Mouse (Mus musculus) heart, embryonic 14.5 days (tissue): ENCODE data around the gene Prdm9. TPM values are rescaled to one million over a fixed set of nuclear protein-coding genes. Genes with fewer than 3 reads are reported as not detected.

Experiments used
- ATAC-seq: fragments of 200-750 bp; cut with Nextera tagmentation; 2 replicates; pipeline ENCODE4 v1.8.0; 2017; ENCODE audit warnings: low read depth, moderate TSS enrichment; ENCODE audit not compliant: insufficient number of reproducible peaks, insufficient read depth, low FRiP score
- H3K27ac ChIP-seq, 2 experiments: fragments of 200-500 bp in 1 of 2; fragments of 300-500 bp in 1 of 2; sonication (generic) in 1 of 2; replicated peaks in 1 of 2; 2 replicates each; pipeline ENCODE4 v1.5.1; 2012 to 2014; ENCODE audit warnings: low read depth in 2 of 2, low read length in 2 of 2, control low read depth in 1 of 2, mild to moderate bottlenecking in 1 of 2, mixed read lengths in 1 of 2; ENCODE audit not compliant: control insufficient read depth in 1 of 2, insufficient read depth in 1 of 2
- H3K27me3 ChIP-seq: fragments of 300-500 bp; sonication (generic); 2 replicates; pipeline ENCODE4 v1.6.1; 2014; ENCODE audit warnings: mild to moderate bottlenecking, low read length, control low read depth; ENCODE audit not compliant: control insufficient read depth, insufficient read depth
- H3K36me3 ChIP-seq: fragments of 300-500 bp; sonication (generic); 2 replicates; pipeline ENCODE4 v1.6.1; 2014; ENCODE audit warnings: mild to moderate bottlenecking, control low read depth, low read length, mixed read lengths; ENCODE audit not compliant: control insufficient read depth, insufficient read depth
- H3K4me1 ChIP-seq, 2 experiments: fragments of 200-500 bp in 1 of 2; fragments of 300-500 bp in 1 of 2; sonication (generic) in 1 of 2; 2 replicates each; pipeline ENCODE4 v1.6.1; 2012 to 2014; ENCODE audit warnings: low read length in 2 of 2, control low read depth in 1 of 2, mixed read lengths in 1 of 2; ENCODE audit not compliant: control insufficient read depth in 2 of 2, insufficient read depth in 2 of 2
- H3K4me2 ChIP-seq: fragments of 300-500 bp; sonication (generic); 2 replicates; pipeline ENCODE4 v1.6.1; 2014; ENCODE audit warnings: mild to moderate bottlenecking, low read length
- H3K4me3 ChIP-seq, 2 experiments: fragments of 200-500 bp in 1 of 2; fragments of 300-500 bp in 1 of 2; sonication (generic) in 1 of 2; 2 replicates each; pipeline ENCODE4 v1.5.1; 2012 to 2014; ENCODE audit warnings: low read length in 2 of 2, mild to moderate bottlenecking in 2 of 2, control low read depth in 1 of 2, low read depth in 1 of 2, moderate library complexity in 1 of 2; ENCODE audit not compliant: control insufficient read depth in 1 of 2, insufficient read depth in 1 of 2
- H3K9ac ChIP-seq: fragments of 300-500 bp; sonication (generic); 2 replicates; pipeline ENCODE4 v1.6.1; 2014; ENCODE audit warnings: mild to moderate bottlenecking, low read length
- H3K9me3 ChIP-seq: fragments of 300-500 bp; sonication (generic); 2 replicates; pipeline ENCODE4 v1.6.1; 2016; ENCODE audit warnings: low read length, control low read depth; ENCODE audit not compliant: control insufficient read depth
- WGBS: fragments of 180-500 bp; shearing (Covaris S2); extraction: QIAGEN DNeasy Blood & Tissue Kit; methylation state at CpG from one replicate; pipeline ENCODE4 v1.1.7; 2014; 5-methylcytosine and 5-hydroxymethylcytosine counted together
- polyA plus RNA-seq: library from polyadenylated mRNA; unstranded; fragments of >200 nt; fragmentation: Nextera tagmentation; extraction: Ambion mirVana; gene quantifications from 2 replicates; pipeline ENCODE4 v1.2.1, GENCODE M21; 2014

Gene Prdm9
- polyA plus RNA-seq, 1 experiment from 2014 or later: 0.78 TPM

- Histone ChIP-seq H3K27ac (no peak overlapping the region), H3K36me3 (no peaks in the 10 kb centered on the region), H3K9me3 (no peaks in the 10 kb centered on the region), H3K4me2 (no peak overlapping the region), H3K4me3 (no peak overlapping the region), H3K27me3 (no peaks in the 10 kb centered on the region), H3K9ac (no peak overlapping the region), H3K4me1 (no peaks in the 10 kb centered on the region)
- no peak for ATAC-seq
- 69% methylated on average over 7 of the region's 7 CpGs for WGBS
These were observed 15.4 kb upstream of the Prdm9 start for GRCm38 (mm10) chr17:15579410-15580071.

GRCm38 (mm10) chr17:15577291-15577694 lies 13.1 kb upstream of the Prdm9 start:
- Histone ChIP-seq H3K9ac (peak overlapping the region; percentile 36; the same call in 1 of the 2 replicates), H3K4me2 (peak overlapping the region; percentile 61), H3K27ac (no peak overlapping the region), H3K36me3 (no peaks in the 10 kb centered on the region), H3K9me3 (no peaks in the 10 kb centered on the region), H3K4me3 (peak overlapping the region; percentile 31 to 39), H3K27me3 (no peaks in the 10 kb centered on the region), H3K4me1 (peaks cover 0 to 4% of the 10 kb centered on the region in 2 experiments; a peak in 2 of 4 replicates)
- no peak for ATAC-seq
- 1% methylated on average over 32 of the region's 32 CpGs for WGBS

- Histone ChIP-seq H3K27ac (no peak overlapping the region), H3K27me3 (no peaks in the 10 kb centered on the region), H3K4me2 (no peak overlapping the region), H3K4me3 (no peak overlapping the region), H3K36me3 (no peaks in the 10 kb centered on the region), H3K9me3 (no peaks in the 10 kb centered on the region), H3K4me1 (peaks cover 0 to 4% of the 10 kb centered on the region in 2 experiments; a peak in 3 of 4 replicates), H3K9ac (no peak overlapping the region)
- no peak for ATAC-seq
- WGBS: 68% methylated on average over 1 of the region's 1 CpGs
These were observed 10.9 kb upstream of the Prdm9 start for GRCm38 (mm10) chr17:15575056-15575455.

GRCm38 (mm10) chr17:15566908-15567307 lies 2.8 kb upstream of the Prdm9 start:
- no peak overlapping the region for H3K9ac ChIP-seq
- no peak overlapping the region for H3K27ac ChIP-seq
- no peak overlapping the region for H3K4me3 ChIP-seq
- H3K36me3 ChIP-seq: no peaks in the 10 kb centered on the region
- peaks cover 0 to 5% of the 10 kb centered on the region in 2 experiments; a peak in 2 of 4 replicates for H3K4me1 ChIP-seq
- WGBS: 66% methylated on average over 5 of the region's 5 CpGs
- ATAC-seq: no peak
- no peaks in the 10 kb centered on the region for H3K27me3 ChIP-seq
- H3K4me2 ChIP-seq: no peak overlapping the region
- no peaks in the 10 kb centered on the region for H3K9me3 ChIP-seq

GRCm38 (mm10) chr17:15564928-15565300 lies 760 bp upstream of the Prdm9 start:
- no peak for ATAC-seq
- H3K4me3 ChIP-seq: peak overlapping the region; percentile 45 to 72
- H3K27ac ChIP-seq: peak overlapping the region in 1 of 2 experiments; percentile 98; a peak in 2 of 4 replicates
- H3K9me3 ChIP-seq: no peaks in the 10 kb centered on the region
- peak overlapping the region; percentile 78 for H3K9ac ChIP-seq
- H3K4me1 ChIP-seq: peaks cover 0 to 5% of the 10 kb centered on the region in 2 experiments; a peak in 2 of 4 replicates
- H3K4me2 ChIP-seq: peak overlapping the region; percentile 87
- no peaks in the 10 kb centered on the region for H3K27me3 ChIP-seq
- 42% methylated on average over 12 of the region's 12 CpGs for WGBS
- H3K36me3 ChIP-seq: no peaks in the 10 kb centered on the region

GRCm38 (mm10) chr17:15559946-15560345 lies 4.2 kb downstream of the Prdm9 start:
- Histone ChIP-seq H3K36me3 (no peaks in the 10 kb centered on the region), H3K4me2 (no peak overlapping the region), H3K27me3 (no peaks in the 10 kb centered on the region), H3K4me1 (peaks cover 0 to 5% of the 10 kb centered on the region in 2 experiments; a peak in 2 of 4 replicates), H3K9me3 (no peaks in the 10 kb centered on the region), H3K27ac (no peak overlapping the region), H3K4me3 (no peak overlapping the region), H3K9ac (no peak overlapping the region)
- no peak for ATAC-seq
- 88% methylated on average over 2 of the region's 2 CpGs for WGBS

- Histone ChIP-seq H3K27me3 (no peaks in the 10 kb centered on the region), H3K9me3 (no peaks in the 10 kb centered on the region), H3K9ac (no peak overlapping the region), H3K27ac (no peak overlapping the region), H3K4me2 (no peak overlapping the region), H3K4me1 (no peaks in the 10 kb centered on the region), H3K4me3 (no peak overlapping the region), H3K36me3 (no peaks in the 10 kb centered on the region)
- ATAC-seq: no peak
- 46% methylated on average over 1 of the region's 1 CpGs for WGBS
These were observed 14.4 kb downstream of the Prdm9 start for GRCm38 (mm10) chr17:15549713-15550112.

- ATAC-seq: no peak
- WGBS: 68% methylated on average over 4 of the region's 4 CpGs
- H3K36me3 ChIP-seq: no peaks in the 10 kb centered on the region
- no peak overlapping the region for H3K4me3 ChIP-seq
- H3K9me3 ChIP-seq: 0 out of 2 replicates have a peak, but pooled peaks cover 4% of the 10 kb centered on the region
- no peak overlapping the region for H3K9ac ChIP-seq
- H3K4me2 ChIP-seq: no peak overlapping the region
- H3K27me3 ChIP-seq: no peaks in the 10 kb centered on the region
- no peaks in the 10 kb centered on the region for H3K4me1 ChIP-seq
- H3K27ac ChIP-seq: no peak overlapping the region
These were observed 17.7 kb downstream of the Prdm9 start for GRCm38 (mm10) chr17:15546440-15546839.
